Mouse (Mus musculus): ENCODE measurements around the gene Adam17.

DNA sequence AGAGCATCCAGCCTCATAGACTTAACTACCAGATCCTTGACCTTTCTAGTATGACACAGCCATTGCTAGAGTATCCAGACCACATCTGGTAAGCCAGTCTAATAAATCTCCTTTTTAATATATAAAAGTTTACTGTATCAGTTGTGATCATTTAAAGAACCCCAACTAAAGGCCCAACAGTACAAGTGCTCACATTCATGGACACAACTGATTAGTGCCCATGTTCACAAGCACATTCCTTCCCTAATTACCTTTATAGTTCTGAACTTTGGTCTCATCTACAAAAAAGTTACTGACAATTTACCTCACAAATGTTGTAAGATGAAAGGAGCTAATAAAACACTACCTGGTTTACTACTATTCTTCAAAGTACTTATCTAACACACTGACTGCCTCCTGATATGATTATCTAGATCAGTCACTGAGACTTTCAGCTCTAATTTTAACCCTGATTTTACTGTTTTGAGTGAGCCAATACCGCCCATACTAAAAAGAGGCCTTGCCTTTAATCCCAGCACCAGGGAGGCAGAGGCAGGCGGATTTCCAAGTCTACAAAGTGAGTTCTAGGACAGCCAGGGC, 35.4 kb upstream of the Adam17 start:
- TF ChIP-seq CTCF (IDR thresholded peaks at IDR 0.05; ENCODE audit: low read depth, low read length) = no peak
- no peak for TF ChIP-seq POLR2A (IDR thresholded peaks at IDR 0.05; ENCODE audit: extremely low read depth, insufficient read depth, low read length)
